Mouse (Mus musculus) hindbrain, embryonic 11.5 days (tissue): ENCODE data around the gene Fhod1. TPM values are rescaled to one million over a fixed set of nuclear protein-coding genes. Genes with fewer than 3 reads are reported as not detected.
A peak's percentile ranks its signal among the peaks of the same experiment; 100 is the strongest.

Source experiments
- ATAC-seq: fragments of 200-750 bp; cut with Nextera tagmentation; 2 replicates; pipeline ENCODE4 v1.8.0; 2017; ENCODE audit warnings: mild to moderate bottlenecking, moderate TSS enrichment, moderate library complexity; ENCODE audit not compliant: low FRiP score
- DNase-seq: peaks from one replicate; pipeline ENCODE4 v3.0.0-alpha.2; 2015; ENCODE audit warnings: low spot score
- H3K27ac ChIP-seq: fragments of 300-500 bp; sonication (generic); 2 replicates; pipeline ENCODE4 v1.5.1; 2014; ENCODE audit warnings: mild to moderate bottlenecking, low read depth, low read length
- H3K27me3 ChIP-seq: fragments of 300-500 bp; sonication (generic); 2 replicates; pipeline ENCODE4 v1.6.1; 2014; ENCODE audit warnings: mild to moderate bottlenecking, low read length, moderate library complexity, mixed read lengths; ENCODE audit not compliant: control insufficient read depth, insufficient read depth
- H3K36me3 ChIP-seq: fragments of 300-500 bp; sonication (generic); 2 replicates; pipeline ENCODE4 v1.6.1; 2014; ENCODE audit warnings: mild to moderate bottlenecking, low read length, moderate library complexity, mixed read lengths; ENCODE audit not compliant: control insufficient read depth, insufficient read depth
- H3K4me1 ChIP-seq: fragments of 300-500 bp; sonication (generic); replicated peaks from 2 replicates; pipeline ENCODE4 v1.6.1; 2014; ENCODE audit warnings: low read length, mixed read lengths; ENCODE audit not compliant: control insufficient read depth, insufficient read depth
- H3K4me2 ChIP-seq: fragments of 300-500 bp; sonication (generic); replicated peaks from 2 replicates; pipeline ENCODE4 v1.6.1; 2014; ENCODE audit warnings: mild to moderate bottlenecking, low read depth, low read length
- H3K4me3 ChIP-seq: fragments of 300-500 bp; sonication (generic); 2 replicates; pipeline ENCODE4 v1.5.1; 2014; ENCODE audit warnings: low read depth, low read length
- H3K9ac ChIP-seq: fragments of 300-500 bp; sonication (generic); 2 replicates; pipeline ENCODE4 v1.6.1; 2014; ENCODE audit warnings: low read depth, low read length
- H3K9me3 ChIP-seq: fragments of 300-500 bp; sonication (generic); 2 replicates; pipeline ENCODE4 v1.6.1; 2016; ENCODE audit warnings: low read length; ENCODE audit not compliant: control insufficient read depth
- WGBS: fragments of 180-500 bp; shearing (Covaris S2); extraction: QIAGEN DNeasy Blood & Tissue Kit; methylation state at CpG from one replicate; pipeline ENCODE4 v1.1.7; 2014; 5-methylcytosine and 5-hydroxymethylcytosine counted together
- polyA plus RNA-seq: library from polyadenylated mRNA; unstranded; fragments of >200 nt; fragmentation: Nextera tagmentation; extraction: Ambion mirVana; gene quantifications from 2 replicates; pipeline ENCODE4 v1.2.1, GENCODE M21; 2014

Fhod1 gene
- polyA plus RNA-seq, 1 experiment from 2014 or later: 3.6 TPM

GRCm38 (mm10) chr8:105331931-105332330 is 15.8 kb downstream of the Fhod1 start:
- ATAC-seq (no peak), DNase-seq (no peak)
- Histone ChIP-seq H3K9me3 (no peaks in the 10 kb centered on the region), H3K4me2 (no peak overlapping the region), H3K27me3 (no peaks in the 10 kb centered on the region), H3K27ac (no peak overlapping the region), H3K4me1 (peaks cover 6% of the 10 kb centered on the region; the same call in 1 of the 2 replicates), H3K36me3 (peaks cover 4% of the 10 kb centered on the region; the same call in 1 of the 2 replicates), H3K4me3 (no peak overlapping the region), H3K9ac (no peak overlapping the region)
- 96% methylated on average over 9 of the region's 9 CpGs for WGBS

GRCm38 (mm10) chr8:105331469-105331868 is 16.3 kb downstream of the Fhod1 start:
- no peak overlapping the region for H3K4me3 ChIP-seq
- no peak overlapping the region for H3K27ac ChIP-seq
- H3K4me1 ChIP-seq: peaks cover 6% of the 10 kb centered on the region; the same call in 1 of the 2 replicates
- H3K27me3 ChIP-seq: no peaks in the 10 kb centered on the region
- no peak for DNase-seq
- H3K9me3 ChIP-seq: no peaks in the 10 kb centered on the region
- no peak for ATAC-seq
- H3K9ac ChIP-seq: no peak overlapping the region
- no peak overlapping the region for H3K4me2 ChIP-seq
- H3K36me3 ChIP-seq: peaks cover 4% of the 10 kb centered on the region; the same call in 1 of the 2 replicates
- 96% methylated on average over 22 of the region's 22 CpGs for WGBS

GRCm38 (mm10) chr8:105330325-105330724 is 17.4 kb downstream of the Fhod1 start:
- Histone ChIP-seq H3K36me3 (peaks cover 4% of the 10 kb centered on the region; the same call in 1 of the 2 replicates), H3K4me2 (no peak overlapping the region), H3K9ac (no peak overlapping the region), H3K27me3 (no peaks in the 10 kb centered on the region), H3K4me1 (peaks cover 6% of the 10 kb centered on the region; the same call in 1 of the 2 replicates), H3K4me3 (no peak overlapping the region), H3K27ac (no peak overlapping the region), H3K9me3 (no peaks in the 10 kb centered on the region)
- no peak for DNase-seq
- WGBS: 98% methylated on average over 12 of the region's 12 CpGs
- ATAC-seq: no peak

- DNase-seq (no peak), ATAC-seq (no peak)
- Histone ChIP-seq H3K4me1 (peaks cover 6% of the 10 kb centered on the region; the same call in 1 of the 2 replicates), H3K9ac (peak overlapping the region; percentile 63), H3K27me3 (no peaks in the 10 kb centered on the region), H3K4me2 (peak overlapping the region; percentile 83), H3K4me3 (peak overlapping the region; percentile 64), H3K9me3 (no peaks in the 10 kb centered on the region), H3K27ac (no peak overlapping the region), H3K36me3 (peaks cover 4% of the 10 kb centered on the region; the same call in 1 of the 2 replicates)
- 49% methylated on average over 6 of the region's 6 CpGs for WGBS
Observed at GRCm38 (mm10) chr8:105326968-105327367, 20.8 kb downstream of the Fhod1 start.

- H3K27ac ChIP-seq: peak within 1 kb of the TSS; percentile 73
- H3K27me3 ChIP-seq: no peaks in the 10 kb centered on the region
- peak within 1 kb of the TSS; percentile 83 for H3K4me2 ChIP-seq
- ATAC-seq (peak; percentile 93), DNase-seq (peak; percentile 99)
- peaks cover 4% of the 10 kb centered on the region; the same call in 1 of the 2 replicates for H3K36me3 ChIP-seq
- H3K4me1 ChIP-seq: peaks cover 6% of the 10 kb centered on the region; the same call in 1 of the 2 replicates
- H3K9me3 ChIP-seq: no peaks in the 10 kb centered on the region
- under 1% methylated on average over 36 of the region's 36 CpGs for WGBS
- peak within 1 kb of the TSS; percentile 63 for H3K9ac ChIP-seq
- H3K4me3 ChIP-seq: peak within 1 kb of the TSS; percentile 64
Observed at GRCm38 (mm10) chr8:105326141-105326672, 21.5 kb downstream of the Fhod1 start, which contains the start of the genes Lrrc29 and Tmem208. Gene Lrrc29 (minus strand): TSS chr8:105326278. Gene Tmem208 (plus strand): TSS chr8:105326354.

GRCm38 (mm10) chr8:105325641-105326093 is 22.1 kb downstream of the Fhod1 start:
- Histone ChIP-seq H3K27ac (peak overlapping the region; percentile 73), H3K27me3 (no peaks in the 10 kb centered on the region), H3K4me1 (peaks cover 6% of the 10 kb centered on the region; the same call in 1 of the 2 replicates), H3K4me3 (peak overlapping the region; percentile 64), H3K36me3 (peaks cover 4% of the 10 kb centered on the region; the same call in 1 of the 2 replicates), H3K9ac (peak overlapping the region; percentile 62), H3K4me2 (peak overlapping the region; percentile 44), H3K9me3 (no peaks in the 10 kb centered on the region)
- ATAC-seq (peak; percentile 75), DNase-seq (peak; percentile 65)
- under 1% methylated on average over 12 of the region's 12 CpGs for WGBS

- Histone ChIP-seq H3K4me1 (peaks cover 6% of the 10 kb centered on the region; the same call in 1 of the 2 replicates), H3K36me3 (0 out of 2 replicates have a peak, but pooled peaks cover 3% of the 10 kb centered on the region), H3K4me2 (no peak overlapping the region), H3K4me3 (no peak overlapping the region), H3K9me3 (no peaks in the 10 kb centered on the region), H3K27me3 (no peaks in the 10 kb centered on the region), H3K9ac (no peak overlapping the region), H3K27ac (no peak overlapping the region)
- DNase-seq (no peak), ATAC-seq (no peak)
- 88% methylated on average over 4 of the region's 4 CpGs for WGBS
Observed at GRCm38 (mm10) chr8:105323183-105323582, 24.6 kb downstream of the Fhod1 start.

GRCm38 (mm10) chr8:105318662-105319190 is 29.0 kb downstream of the Fhod1 start:
- H3K9ac ChIP-seq: no peak overlapping the region

More at GRCm38 (mm10) chr8:105318662-105319190, 29.0 kb downstream of the Fhod1 start:
- WGBS: 88% methylated on average over 11 of the region's 11 CpGs
- Histone ChIP-seq H3K4me3 (no peak overlapping the region), H3K4me2 (no peak overlapping the region), H3K4me1 (no peaks in the 10 kb centered on the region), H3K36me3 (0 out of 2 replicates have a peak, but pooled peaks cover 2% of the 10 kb centered on the region), H3K27me3 (no peaks in the 10 kb centered on the region), H3K27ac (no peak overlapping the region), H3K9me3 (no peaks in the 10 kb centered on the region)
- ATAC-seq: no peak
- no peak for DNase-seq
